Mouse (Mus musculus) kidney, adult 2 months (tissue): Measurements from ENCODE around the gene Kcnh4.

Experiments used
- CTCF ChIP-seq: fragments of 200-500 bp; conservative IDR thresholded peaks from 2 replicates; pipeline ENCODE4 v1.5.1; 2011; ENCODE audit warnings: low read depth, mild to moderate bottlenecking, control low read depth, low read length, moderate library complexity, mixed read lengths; ENCODE audit not compliant: insufficient read depth, insufficient read length
- POLR2A ChIP-seq: fragments of 200-500 bp; IDR thresholded peaks from one replicate; pipeline ENCODE4 v1.6.1; 2011; ENCODE audit warnings: low read depth, low read length, control low read depth

GRCm38 (mm10) chr11:100721776-100722492 is 37.8 kb downstream of the Kcnh4 start:
- TF ChIP-seq POLR2A = no peak
- TF ChIP-seq CTCF = no peak
